22 mouse cellular contexts compared by ENCODE assay signal in the genomic region with DNA sequence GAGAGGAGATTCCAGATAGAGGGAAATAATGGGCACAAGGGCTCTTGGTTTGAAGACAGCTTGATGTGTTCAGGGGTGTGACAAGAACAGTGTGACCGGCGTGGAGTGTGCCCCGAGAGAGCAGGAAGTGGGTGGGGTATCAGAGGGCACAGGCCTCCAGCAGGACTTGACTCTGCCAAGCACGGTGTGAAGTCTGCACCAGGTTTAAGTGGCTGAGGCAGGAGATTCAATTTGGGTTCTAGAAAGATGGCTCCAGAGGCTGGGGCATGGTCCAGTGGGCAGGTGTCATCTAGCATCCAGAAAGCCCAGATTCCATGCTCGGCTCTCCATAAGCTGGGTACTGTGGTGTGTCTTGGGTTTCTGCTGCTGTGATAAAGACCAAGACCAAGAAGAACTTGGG. TPM values are rescaled to one million over a fixed set of nuclear protein-coding genes. Genes with fewer than 3 reads are reported as not detected.
"Had no signal": no experiment of that assay in that cellular context is flagged by ENCODE, and none has a peak within 500 bp of the region (broad histone marks: within the 10 kb centered on the region; RNA-seq: fewer than 3 reads in every experiment).

No protein-coding gene starts in this region.

- H3K9me3 ChIP-seq: kidney, embryonic 15.5 days; liver, embryonic 13.5 days; midbrain, embryonic 12.5 days; neural tube, embryonic 13.5 days had no signal

- H3K4me2 ChIP-seq: kidney, embryonic 15.5 days; liver, embryonic 13.5 days; midbrain, embryonic 12.5 days; neural tube, embryonic 13.5 days had no signal

- H3K36me3 ChIP-seq: kidney, embryonic 15.5 days; liver, embryonic 13.5 days; midbrain, embryonic 12.5 days; neural tube, embryonic 13.5 days had no signal

- H3K9ac ChIP-seq: kidney, embryonic 15.5 days; liver, embryonic 13.5 days; midbrain, embryonic 12.5 days; neural tube, embryonic 13.5 days had no signal

- H3K4me3 ChIP-seq: kidney, embryonic 15.5 days; left cerebral cortex, adult 2 months; liver, embryonic 13.5 days; midbrain, embryonic 12.5 days; myocyte; neural tube, embryonic 13.5 days had no signal

- DNase-seq: kidney, adult 11 months; kidney, adult 8-10 months; kidney, postnatal 10 days; kidney, postnatal 36 days; layer of hippocampus, postnatal 36 days; liver, embryonic 13.5 days; lung, adult 2 months; lung, postnatal 14 days; lung, postnatal 4 days; retina, postnatal 1 day had no signal

- H3K27ac ChIP-seq: kidney, embryonic 15.5 days; left cerebral cortex, adult 2 months; liver, embryonic 13.5 days; midbrain, embryonic 12.5 days; neural tube, embryonic 13.5 days had no signal

- ATAC-seq: midbrain, embryonic 16.5 days had no signal

RNA-seq across cellular contexts. Expression of a gene that starts 23.4 kb away (rescaled TPM):
- total RNA-seq: liver, adult 2 months; megakaryocyte progenitor cell, adult 5-6 weeks; megakaryocyte-erythroid progenitor cell, adult 5-6 weeks; monocyte, adult 5-6 weeks; neutrophil, adult 5-6 weeks had no signal
- polyA plus RNA-seq: liver, adult 2 months; liver, embryonic 13.5 days; liver, embryonic 16.5 days; myocyte had no signal
